Mouse (Mus musculus) macrophage (primary cell): Measurements from ENCODE around the gene Nim1k. TPM values are rescaled to one million over a fixed set of nuclear protein-coding genes. Genes with fewer than 3 reads are reported as not detected.
A peak's percentile ranks its signal among the peaks of the same experiment; 100 is the strongest.

ENCODE experiments used
- H3K27ac ChIP-seq: fragments of 350-480 bp; formaldehyde crosslinking; 2 replicates; pipeline ENCODE4 v1.9.0; 2021
- H3K36me3 ChIP-seq: fragments of 350-480 bp; formaldehyde crosslinking; 2 replicates; pipeline ENCODE4 v1.9.0; 2021; ENCODE audit errors: inconsistent target
- H3K4me3 ChIP-seq: fragments of 350-480 bp; formaldehyde crosslinking; 2 replicates; pipeline ENCODE4 v1.9.0; 2021; ENCODE audit errors: inconsistent target
- H3K79me2 ChIP-seq: fragments of 350-480 bp; formaldehyde crosslinking; 2 replicates; pipeline ENCODE4 v1.9.0; 2021; ENCODE audit errors: inconsistent target
- WGBS: methylation state at CpG from one replicate; pipeline ENCODE4 v1.1.7; 2026; ENCODE audit warnings: inconsistent platforms; ENCODE audit not compliant: missing documents; 5-methylcytosine and 5-hydroxymethylcytosine counted together
- polyA plus RNA-seq: library from polyadenylated mRNA; stranded (reverse); fragments of 250-400 nt; gene quantifications from 3 replicates; pipeline ENCODE4 v1.2.4, GENCODE M21; 2018; ENCODE audit warnings: inconsistent platforms

The Nim1k gene
- polyA plus RNA-seq, 1 experiment from 2014 or later, result 0.82 TPM

GRCm38 (mm10) chr13:119753859-119754634 lies 1.6 kb downstream of the Nim1k start:
- Histone ChIP-seq H3K27ac (no peak overlapping the region), H3K79me2 (no peaks in the 10 kb centered on the region), H3K36me3 (no peaks in the 10 kb centered on the region), H3K4me3 (no peak overlapping the region)
- WGBS, result 70% methylated on average over 9 of the region's 9 CpGs

GRCm38 (mm10) chr13:119746930-119747329 lies 8.8 kb downstream of the Nim1k start:
- no peaks in the 10 kb centered on the region for H3K36me3 ChIP-seq
- H3K4me3 ChIP-seq, result no peak overlapping the region
- WGBS, result 86% methylated on average over 4 of the region's 4 CpGs
- H3K79me2 ChIP-seq, result no peaks in the 10 kb centered on the region
- no peak overlapping the region for H3K27ac ChIP-seq

- no peak overlapping the region for H3K4me3 ChIP-seq
- 68% methylated on average over 3 of the region's 3 CpGs for WGBS
These were observed 12.2 kb downstream of the Nim1k start for GRCm38 (mm10) chr13:119743470-119743869.

GRCm38 (mm10) chr13:119742711-119743415 lies 12.8 kb downstream of the Nim1k start:
- Histone ChIP-seq H3K79me2 (no peaks in the 10 kb centered on the region), H3K27ac (no peak overlapping the region), H3K36me3 (no peaks in the 10 kb centered on the region), H3K4me3 (no peak overlapping the region)
- 82% methylated on average over 6 of the region's 6 CpGs for WGBS

More at GRCm38 (mm10) chr13:119743470-119743869, 12.2 kb downstream of the Nim1k start:
- Histone ChIP-seq H3K27ac (no peak overlapping the region), H3K79me2 (no peaks in the 10 kb centered on the region), H3K36me3 (no peaks in the 10 kb centered on the region)

GRCm38 (mm10) chr13:119741390-119742237 lies 14.1 kb downstream of the Nim1k start:
- Histone ChIP-seq H3K36me3 (no peaks in the 10 kb centered on the region), H3K79me2 (no peaks in the 10 kb centered on the region), H3K4me3 (no peak overlapping the region), H3K27ac (no peak overlapping the region)
- 51% methylated on average over 19 of the region's 19 CpGs for WGBS

- Histone ChIP-seq H3K27ac (no peak overlapping the region), H3K4me3 (no peak overlapping the region), H3K36me3 (no peaks in the 10 kb centered on the region), H3K79me2 (no peaks in the 10 kb centered on the region)
- WGBS, result 97% methylated on average over 6 of the region's 6 CpGs
These were observed 24.2 kb downstream of the Nim1k start for GRCm38 (mm10) chr13:119731448-119731847.

GRCm38 (mm10) chr13:119729406-119729805 lies 26.3 kb downstream of the Nim1k start:
- 98% methylated on average over 7 of the region's 7 CpGs for WGBS
- Histone ChIP-seq H3K4me3 (no peak overlapping the region), H3K79me2 (no peaks in the 10 kb centered on the region), H3K36me3 (no peaks in the 10 kb centered on the region), H3K27ac (no peak overlapping the region)

GRCm38 (mm10) chr13:119727608-119728387 lies 27.9 kb downstream of the Nim1k start:
- 94% methylated on average over 26 of the region's 26 CpGs for WGBS
- Histone ChIP-seq H3K36me3 (no peaks in the 10 kb centered on the region), H3K27ac (no peak overlapping the region), H3K4me3 (no peak overlapping the region), H3K79me2 (no peaks in the 10 kb centered on the region)

- Histone ChIP-seq H3K79me2 (no peaks in the 10 kb centered on the region), H3K36me3 (no peaks in the 10 kb centered on the region), H3K4me3 (no peak overlapping the region), H3K27ac (no peak overlapping the region)
- 78% methylated on average over 7 of the region's 7 CpGs for WGBS
These were observed 31.1 kb downstream of the Nim1k start for GRCm38 (mm10) chr13:119724541-119724940.

GRCm38 (mm10) chr13:119723368-119723767 lies 32.3 kb downstream of the Nim1k start:
- H3K4me3 ChIP-seq, result no peak overlapping the region
- H3K27ac ChIP-seq, result no peak overlapping the region
- 94% methylated on average over 5 of the region's 5 CpGs for WGBS
- H3K36me3 ChIP-seq, result no peaks in the 10 kb centered on the region
- H3K79me2 ChIP-seq, result no peaks in the 10 kb centered on the region

GRCm38 (mm10) chr13:119722447-119722846 lies 33.2 kb downstream of the Nim1k start:
- WGBS, result 92% methylated on average over 2 of the region's 3 CpGs
- Histone ChIP-seq H3K36me3 (no peaks in the 10 kb centered on the region), H3K27ac (no peak overlapping the region), H3K4me3 (no peak overlapping the region), H3K79me2 (no peaks in the 10 kb centered on the region)

GRCm38 (mm10) chr13:119716105-119716504 lies 39.6 kb downstream of the Nim1k start:
- 100% methylated on average over 2 of the region's 2 CpGs for WGBS
- Histone ChIP-seq H3K36me3 (no peaks in the 10 kb centered on the region), H3K27ac (no peak overlapping the region), H3K79me2 (no peaks in the 10 kb centered on the region), H3K4me3 (no peak overlapping the region)

- H3K27ac ChIP-seq, result peak overlapping the region; percentile 88
- no peaks in the 10 kb centered on the region for H3K79me2 ChIP-seq
- 82% methylated on average over 8 of the region's 9 CpGs for WGBS
- H3K4me3 ChIP-seq, result no peak overlapping the region
- H3K36me3 ChIP-seq, result no peaks in the 10 kb centered on the region
These were observed 41.9 kb downstream of the Nim1k start for GRCm38 (mm10) chr13:119713821-119714220.
